11 mouse cellular contexts compared by ENCODE assay signal in genomic region chr5:134234205-134234604, GRCm38 (mm10). TPM values are rescaled to one million over a fixed set of nuclear protein-coding genes. Genes with fewer than 3 reads are reported as not detected.
A peak's percentile ranks its signal among the peaks of the same experiment; 100 is the strongest.
DNase-seq lines count a peak whose midpoint lies in the region; ATAC-seq and TF ChIP-seq lines count a peak whose summit lies in the region.
"Had no signal": no experiment of that assay in that cellular context is flagged by ENCODE, and none has a peak within 500 bp of the region (broad histone marks: within the 10 kb centered on the region; RNA-seq: fewer than 3 reads in every experiment).

No protein-coding gene starts in this region.

- H3K27ac ChIP-seq in midbrain, embryonic 11.5 days (ENCODE audit: low read depth, low read length) = peak overlapping the region; percentile 25; the same call in 1 of the 2 replicates
- H3K27ac ChIP-seq in midbrain, postnatal 0 days (ENCODE audit: low read depth, low read length) = no peak overlapping the region
- H3K27ac ChIP-seq in limb, embryonic 11.5 days (replicated peaks; ENCODE audit: low read depth, low read length) = 0 out of 2 replicates have a peak overlapping the region, but pooled peaks have one; percentile 8

- H3K27me3 ChIP-seq in midbrain, embryonic 11.5 days (ENCODE audit: control insufficient read depth, insufficient read depth, low read length) = no peaks in the 10 kb centered on the region
- H3K27me3 ChIP-seq in midbrain, postnatal 0 days (ENCODE audit: insufficient read depth, low read length) = no peaks in the 10 kb centered on the region
- H3K27me3 ChIP-seq in limb, embryonic 11.5 days (ENCODE audit: control insufficient read depth, insufficient read depth, low read length) = no peaks in the 10 kb centered on the region

- H3K36me3 ChIP-seq in midbrain, embryonic 11.5 days (ENCODE audit: control insufficient read depth, insufficient read depth, low read length) = peaks cover 14% of the 10 kb centered on the region
- peaks cover 30% of the 10 kb centered on the region for H3K36me3 ChIP-seq in midbrain, postnatal 0 days (ENCODE audit: insufficient read depth, low read length)
- peaks cover 22% of the 10 kb centered on the region for H3K36me3 ChIP-seq in limb, embryonic 11.5 days (ENCODE audit: control insufficient read depth, insufficient read depth, low read length)

- WGBS in midbrain, embryonic 11.5 days = 64% methylated on average over 2 of the region's 2 CpGs
- 45% methylated on average over 2 of the region's 2 CpGs for WGBS in midbrain, postnatal 0 days
- WGBS in limb, embryonic 11.5 days = 67% methylated on average over 2 of the region's 2 CpGs

- H3K4me2 ChIP-seq in midbrain, embryonic 11.5 days = no peak overlapping the region
- no peak overlapping the region for H3K4me2 ChIP-seq in midbrain, postnatal 0 days (ENCODE audit: low read depth, low read length, poor library complexity, severe bottlenecking)
- H3K4me2 ChIP-seq in limb, embryonic 11.5 days (ENCODE audit: low read depth, severe bottlenecking) = no peak overlapping the region

- no peak for TF ChIP-seq CTCF in midbrain, postnatal 0 days (IDR thresholded peaks at IDR 0.05)

- ATAC-seq in midbrain, embryonic 11.5 days (ENCODE audit: low FRiP score) = no peak
- no peak for ATAC-seq in midbrain, postnatal 0 days (ENCODE audit: low FRiP score)
- ATAC-seq in limb, embryonic 11.5 days (ENCODE audit: insufficient number of reproducible peaks, low FRiP score, low TSS enrichment, low read depth) = no peak

- peaks cover 15% of the 10 kb centered on the region for H3K4me1 ChIP-seq in midbrain, embryonic 11.5 days (ENCODE audit: control insufficient read depth, insufficient read depth, low read length)
- no peaks in the 10 kb centered on the region for H3K4me1 ChIP-seq in midbrain, postnatal 0 days (ENCODE audit: insufficient read depth, low read length)
- peaks cover 20% of the 10 kb centered on the region for H3K4me1 ChIP-seq in limb, embryonic 11.5 days (ENCODE audit: control insufficient read depth, insufficient read depth, low read length)

- H3K9ac ChIP-seq in midbrain, embryonic 11.5 days (ENCODE audit: low read length) = no peak overlapping the region
- H3K9ac ChIP-seq in midbrain, postnatal 0 days (replicated peaks; ENCODE audit: low read length, poor library complexity, severe bottlenecking) = no peak overlapping the region
- H3K9ac ChIP-seq in limb, embryonic 11.5 days (ENCODE audit: low read length) = no peak overlapping the region

- no peak overlapping the region for H3K4me3 ChIP-seq in midbrain, embryonic 11.5 days (ENCODE audit: low read depth, low read length)
- no peak overlapping the region for H3K4me3 ChIP-seq in midbrain, postnatal 0 days (ENCODE audit: low read depth, low read length)
- no peak overlapping the region for H3K4me3 ChIP-seq in limb, embryonic 11.5 days (ENCODE audit: low read depth, low read length)

- no peaks in the 10 kb centered on the region for H3K9me3 ChIP-seq in midbrain, embryonic 11.5 days (ENCODE audit: control insufficient read depth, low read length)
- H3K9me3 ChIP-seq in midbrain, postnatal 0 days (ENCODE audit: low read length) = no peaks in the 10 kb centered on the region
- H3K9me3 ChIP-seq in limb, embryonic 11.5 days (ENCODE audit: control insufficient read depth, low read length) = no peaks in the 10 kb centered on the region

- peak; percentile 87 for DNase-seq in heart, adult 11 months
- DNase-seq in heart, adult 8-10 months (ENCODE audit: low spot score) = no peak
- no peak for DNase-seq in midbrain, embryonic 11.5 days (ENCODE audit: low spot score, missing footprints)
- DNase-seq in midbrain, postnatal 0 days (ENCODE audit: low spot score) = no peak
- no peak for DNase-seq in limb, embryonic 11.5 days (ENCODE audit: low spot score)
- peak; percentile 57 for DNase-seq in thymus, postnatal 14 days
- no peak for DNase-seq in cerebellum, adult 18-20 months
- no peak for DNase-seq in embryo, embryonic 10 days (ENCODE audit: low spot score)
- DNase-seq: cerebellum, postnatal 25 days; kidney, postnatal 14 days; lung, postnatal 36 days had no signal

RNA-seq across cellular contexts. Expression of gene Ncf1, which starts 4.8 kb away (rescaled TPM):
- 10 to 100 TPM in 1 of 4 experiments, 1 to 10 TPM in 3; 2.8 to 10.1 (median 3.9) TPM for total RNA-seq in heart, adult 8-10 months (2022)
- polyA plus RNA-seq in midbrain, embryonic 11.5 days (2014; fragmentation: Nextera tagmentation; extraction: Ambion mirVana) = 2.0 and 3.1 TPM in 2 replicates
- 4.3 and 9.2 TPM in 2 replicates for total RNA-seq in midbrain, postnatal 0 days (2014; rRNA removed)
- 2.1 and 2.2 TPM in 2 replicates for polyA plus RNA-seq in midbrain, postnatal 0 days (2015; fragmentation: Nextera tagmentation; extraction: Ambion mirVana)
- polyA plus RNA-seq in limb, embryonic 11.5 days (2014; fragmentation: Nextera tagmentation; extraction: Ambion mirVana) = 1.8 and 2.4 TPM in 2 replicates

RNA-seq across cellular contexts. Expression of gene Gtf2ird2, which starts 50.4 kb away (rescaled TPM):
- total RNA-seq in heart, adult 8-10 months (2022) = 1 to 10 TPM; 4.8 to 7.8 (median 5.8) TPM
- polyA plus RNA-seq in midbrain, embryonic 11.5 days (2014; fragmentation: Nextera tagmentation; extraction: Ambion mirVana) = 6.6 and 7.4 TPM in 2 replicates
- total RNA-seq in midbrain, postnatal 0 days (2014; rRNA removed) = 17.3 and 27.0 TPM in 2 replicates
- 14.7 and 15.5 TPM in 2 replicates for polyA plus RNA-seq in midbrain, postnatal 0 days (2015; fragmentation: Nextera tagmentation; extraction: Ambion mirVana)
- polyA plus RNA-seq in limb, embryonic 11.5 days (2014; fragmentation: Nextera tagmentation; extraction: Ambion mirVana) = 6.6 and 7.9 TPM in 2 replicates

RNA-seq across cellular contexts. Expression of gene Rcc1l, which starts 57.6 kb away (rescaled TPM):
- total RNA-seq in heart, adult 8-10 months (2022) = 10 to 100 TPM; 32.2 to 40.2 (median 33.8) TPM
- 24.5 and 27.5 TPM in 2 replicates for polyA plus RNA-seq in midbrain, embryonic 11.5 days (2014; fragmentation: Nextera tagmentation; extraction: Ambion mirVana)
- 15.1 and 16.2 TPM in 2 replicates for total RNA-seq in midbrain, postnatal 0 days (2014; rRNA removed)
- polyA plus RNA-seq in midbrain, postnatal 0 days (2015; fragmentation: Nextera tagmentation; extraction: Ambion mirVana) = 20.1 and 21.2 TPM in 2 replicates
- 32.7 and 35.8 TPM in 2 replicates for polyA plus RNA-seq in limb, embryonic 11.5 days (2014; fragmentation: Nextera tagmentation; extraction: Ambion mirVana)

Comparison
In these comparisons a context has a peak if more than half of its experiments do, and no peak if none do; other contexts are left out.
1. DNase-seq: peak in heart, adult 11 months (single experiment) and thymus, postnatal 14 days (single experiment); none in heart, adult 8-10 months (single experiment), midbrain, embryonic 11.5 days (single experiment), midbrain, postnatal 0 days (single experiment), limb, embryonic 11.5 days (single experiment), cerebellum, adult 18-20 months (0 of 2) and embryo, embryonic 10 days (single experiment).